Mouse (Mus musculus) E14TG2a.4 (cell line): ENCODE measurements around the gene Olfr575.

Experiments
- CTCF ChIP-seq: conservative IDR thresholded peaks from 2 replicates; pipeline ENCODE4 v1.5.1; 2014; ENCODE audit warnings: low read length
- POU5F1 ChIP-seq: IDR thresholded peaks from 2 replicates; pipeline ENCODE4 v1.6.1; 2014; ENCODE audit warnings: low read length, borderline replicate concordance

- no peak for TF ChIP-seq CTCF
- no peak for TF ChIP-seq POU5F1
Observed at GRCm38 (mm10) chr7:102942475-102942874, 16.1 kb downstream of the Olfr575 start, which contains the start of gene Olfr573-ps1.
